Mouse (Mus musculus) 3134 (cell line): ENCODE data around the gene Wnk4.
A peak's percentile ranks its signal among the peaks of the same experiment; 100 is the strongest.

ENCODE experiments used
- DNase-seq: peaks from one replicate; pipeline ENCODE4 v3.0.0-alpha.2; 2011; ENCODE audit warnings: low spot score; ENCODE audit not compliant: insufficient read length; ENCODE audit errors: extremely low read depth

Gene Wnk4

DNA sequence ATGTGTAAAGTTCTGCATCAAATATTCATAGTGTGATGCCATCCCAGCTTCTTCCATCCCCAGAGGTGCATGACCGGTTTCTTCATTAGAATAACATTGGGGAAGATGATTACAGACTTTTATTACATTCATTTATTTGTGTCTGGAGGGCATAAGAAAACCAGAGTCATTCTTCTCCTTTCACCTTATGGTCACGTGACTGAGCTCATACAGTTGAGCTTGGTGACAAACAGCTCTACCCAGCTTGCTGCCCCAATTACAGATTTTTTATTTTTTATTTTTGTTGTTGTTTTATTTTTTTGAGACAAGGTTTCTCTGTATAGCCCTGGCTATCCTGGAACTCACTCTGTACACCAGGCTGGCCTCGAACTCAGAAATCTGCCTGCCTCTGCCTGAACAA lies 12.1 kb downstream of the Wnk4 start:
- DNase-seq: no peak

- no peak for DNase-seq
Measured at GRCm38 (mm10) chr11:101275309-101275708, 14.9 kb downstream of the Wnk4 start.

DNA sequence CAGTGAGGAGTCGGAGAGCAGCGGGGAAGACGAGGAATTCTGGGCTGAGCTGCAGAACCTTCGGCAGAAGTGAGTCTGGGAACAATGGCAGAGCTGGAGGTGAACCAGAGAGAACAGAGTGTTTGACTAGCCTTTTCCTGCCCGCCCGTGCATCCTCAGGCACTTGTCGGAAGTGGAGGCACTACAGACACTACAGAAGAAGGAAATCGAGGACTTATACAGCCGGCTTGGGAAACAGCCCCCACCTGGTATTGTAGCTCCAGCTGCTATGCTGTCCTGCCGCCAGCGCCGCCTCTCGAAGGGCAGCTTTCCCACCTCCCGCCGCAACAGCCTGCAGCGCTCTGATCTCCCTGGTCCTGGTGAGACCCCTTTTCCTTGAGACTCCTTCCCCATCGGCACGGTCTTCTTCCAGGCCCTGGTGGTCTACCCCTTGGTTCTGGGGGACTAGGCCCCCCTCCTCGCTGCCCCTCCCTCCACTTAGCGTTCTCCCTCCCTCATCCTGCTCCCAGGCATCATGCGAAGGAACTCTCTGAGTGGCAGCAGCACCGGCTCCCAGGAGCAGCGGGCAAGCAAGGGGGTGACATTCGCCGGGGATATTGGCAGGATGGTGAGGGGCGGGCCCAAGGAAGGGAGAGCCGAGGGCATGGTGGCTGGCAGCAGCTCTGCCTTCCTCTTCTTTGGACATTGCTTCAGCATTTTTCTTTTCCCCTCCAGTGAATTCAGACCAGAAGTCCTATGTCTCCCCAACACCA lies 16.1 kb downstream of the Wnk4 start:
- no peak for DNase-seq

GRCm38 (mm10) chr11:101277381-101278222 lies 17.2 kb downstream of the Wnk4 start:
- DNase-seq: peak; percentile 66

GRCm38 (mm10) chr11:101278223-101279192 lies 18.1 kb downstream of the Wnk4 start, which contains the start of the genes Cntd1 and Coa3:
Gene Cntd1 (plus strand): TSS chr11:101279012.
Gene Coa3 (minus strand): TSS chr11:101279114.
- DNase-seq: peak; percentile 73

- DNase-seq: no peak
Measured at GRCm38 (mm10) chr11:101279193-101279569, 18.8 kb downstream of the Wnk4 start.

DNA sequence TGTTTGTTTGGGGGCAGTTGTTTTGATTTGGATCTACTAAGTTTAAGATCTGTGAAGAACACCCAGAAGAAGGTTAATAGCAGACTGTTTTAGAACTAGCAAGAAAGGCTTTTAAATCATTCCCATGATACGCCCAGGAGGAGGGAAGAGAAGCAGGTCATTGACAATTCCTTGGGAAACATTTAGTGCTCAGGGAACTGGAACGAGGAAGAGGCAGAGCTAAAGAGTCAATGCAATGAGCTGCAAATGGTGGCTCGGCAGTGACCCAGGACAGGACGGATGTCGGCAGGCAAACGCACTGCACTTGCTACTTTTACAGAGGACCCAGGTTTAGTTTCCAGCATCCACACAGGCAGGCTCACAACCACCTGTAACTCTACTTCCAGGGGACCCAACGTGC lies 20.5 kb downstream of the Wnk4 start:
- no peak for DNase-seq

DNA sequence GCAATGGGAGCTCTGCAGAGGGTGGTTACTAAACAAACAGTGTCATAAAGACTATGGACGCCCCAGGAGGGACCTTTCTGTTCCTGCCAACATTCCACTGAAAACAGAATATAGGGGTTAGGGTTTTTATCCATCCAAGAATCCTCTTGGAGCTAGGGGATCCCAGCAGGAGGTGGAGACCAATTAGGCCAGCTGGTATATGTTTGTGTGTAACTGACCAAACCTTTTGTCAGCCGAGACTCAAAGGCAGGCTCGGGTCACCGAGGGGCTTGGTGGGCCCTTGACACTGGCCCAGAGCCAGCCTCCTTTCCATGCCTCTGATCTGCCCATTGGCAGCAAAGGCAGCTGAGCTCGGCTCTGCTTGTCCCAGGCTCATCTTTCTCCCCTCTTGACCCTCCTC lies 22.5 kb downstream of the Wnk4 start:
- no peak for DNase-seq

- DNase-seq: no peak
Measured at GRCm38 (mm10) chr11:101283805-101284204, 23.4 kb downstream of the Wnk4 start.

- DNase-seq: peak; percentile 45
Measured at GRCm38 (mm10) chr11:101287306-101287705, 26.9 kb downstream of the Wnk4 start.

GRCm38 (mm10) chr11:101291231-101291630 lies 30.9 kb downstream of the Wnk4 start:
- DNase-seq: no peak

- DNase-seq: no peak
Measured at GRCm38 (mm10) chr11:101295191-101295590, 34.8 kb downstream of the Wnk4 start.

- DNase-seq: no peak
Measured at GRCm38 (mm10) chr11:101300881-101301280, 40.5 kb downstream of the Wnk4 start.

GRCm38 (mm10) chr11:101301299-101302003 lies 41.1 kb downstream of the Wnk4 start:
- DNase-seq: no peak

GRCm38 (mm10) chr11:101302004-101302798 lies 41.8 kb downstream of the Wnk4 start, which contains the start of gene Becn1:
Gene Becn1 (minus strand): TSS chr11:101302286.
- DNase-seq: peak; percentile 93

DNA sequence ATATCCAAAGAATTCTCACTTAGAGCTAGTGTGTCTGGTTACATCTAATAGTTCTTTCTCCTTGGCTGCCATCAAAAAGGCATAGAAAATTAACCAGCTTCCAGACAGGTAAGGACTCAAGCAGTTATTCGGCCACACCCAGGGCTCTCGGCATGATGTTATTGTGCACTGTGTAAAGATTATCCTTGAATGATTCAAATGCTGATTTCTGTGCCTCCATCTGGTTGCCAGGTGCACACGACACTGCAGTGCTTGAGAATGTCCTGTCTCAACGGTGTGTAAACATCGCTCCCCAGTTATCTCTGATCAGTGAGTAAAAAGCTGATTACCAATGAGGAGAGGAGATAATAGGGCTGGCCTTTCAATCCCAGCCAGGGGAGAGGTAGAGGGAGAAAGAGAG lies 47.4 kb downstream of the Wnk4 start:
- DNase-seq: no peak

- no peak for DNase-seq
Measured at GRCm38 (mm10) chr11:101311083-101311482, 50.7 kb downstream of the Wnk4 start.

DNA sequence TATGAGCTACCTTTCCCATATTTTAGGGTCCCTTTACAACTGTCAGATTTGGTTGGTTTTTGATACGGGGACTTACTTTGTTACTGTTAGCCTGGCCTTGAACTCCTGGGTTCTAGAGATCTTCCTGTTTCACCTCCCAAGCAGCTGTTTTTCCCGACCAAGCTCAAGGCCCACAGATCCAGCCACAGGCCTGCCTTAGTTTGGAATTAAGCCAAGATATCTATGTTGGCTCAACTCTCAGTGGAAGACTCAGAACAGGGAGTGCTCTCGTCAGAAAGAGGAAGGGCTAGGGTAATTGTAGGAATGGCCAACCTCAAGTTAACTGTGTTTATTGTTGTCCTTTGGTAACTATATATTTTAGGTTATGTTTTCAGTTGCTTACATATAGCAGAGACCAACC lies 51.8 kb downstream of the Wnk4 start:
- no peak for DNase-seq

- DNase-seq: no peak
Measured at GRCm38 (mm10) chr11:101314567-101314966, 54.2 kb downstream of the Wnk4 start.
